Mouse (Mus musculus) limb, embryonic 14.5 days (tissue): Measurements from ENCODE around the gene Rras. TPM values are rescaled to one million over a fixed set of nuclear protein-coding genes. Genes with fewer than 3 reads are reported as not detected.
A peak's percentile ranks its signal among the peaks of the same experiment; 100 is the strongest.

Source experiments
- ATAC-seq: fragments of 200-750 bp; cut with Nextera tagmentation; 2 replicates; pipeline ENCODE4 v1.8.0; 2017; ENCODE audit warnings: low read depth, moderate number of reproducible peaks, moderate TSS enrichment; ENCODE audit not compliant: low FRiP score
- DNase-seq: peaks from one replicate; pipeline ENCODE4 v3.0.0-alpha.2; 2015; ENCODE audit warnings: low spot score
- H3K27ac ChIP-seq: fragments of 300-500 bp; sonication (generic); replicated peaks from 2 replicates; pipeline ENCODE4 v1.5.1; 2014; ENCODE audit warnings: low read depth, mild to moderate bottlenecking, low read length, moderate library complexity, mixed read lengths
- H3K27me3 ChIP-seq: fragments of 300-500 bp; sonication (generic); 2 replicates; pipeline ENCODE4 v1.6.1; 2014; ENCODE audit warnings: low read length, mixed read lengths; ENCODE audit not compliant: control insufficient read depth, insufficient read depth
- H3K36me3 ChIP-seq: fragments of 300-500 bp; sonication (generic); 2 replicates; pipeline ENCODE4 v1.6.1; 2014; ENCODE audit warnings: mild to moderate bottlenecking, low read length, moderate library complexity, mixed read lengths; ENCODE audit not compliant: control insufficient read depth, insufficient read depth
- H3K4me1 ChIP-seq: fragments of 300-500 bp; sonication (generic); 2 replicates; pipeline ENCODE4 v1.6.1; 2014; ENCODE audit warnings: antibody characterized with exemption, low read length, mixed read lengths; ENCODE audit not compliant: control insufficient read depth, insufficient read depth
- H3K4me2 ChIP-seq: fragments of 300-500 bp; sonication (generic); replicated peaks from 2 replicates; pipeline ENCODE4 v1.6.1; 2014; ENCODE audit warnings: low read depth, mild to moderate bottlenecking, low read length, moderate library complexity; ENCODE audit not compliant: severe bottlenecking
- H3K4me3 ChIP-seq: fragments of 300-500 bp; sonication (generic); replicated peaks from 2 replicates; pipeline ENCODE4 v1.5.1; 2014; ENCODE audit warnings: low read length
- H3K9ac ChIP-seq: fragments of 300-500 bp; sonication (generic); 2 replicates; pipeline ENCODE4 v1.6.1; 2014; ENCODE audit warnings: mild to moderate bottlenecking, low read depth, low read length, moderate library complexity; ENCODE audit not compliant: severe bottlenecking
- H3K9me3 ChIP-seq: fragments of 300-500 bp; sonication (generic); 2 replicates; pipeline ENCODE4 v1.6.1; 2016; ENCODE audit warnings: low read length; ENCODE audit not compliant: control insufficient read depth
- POLR2A ChIP-seq: fragments of 200-500 bp; IDR thresholded peaks from 2 replicates; pipeline ENCODE4 v1.8.0; 2012; ENCODE audit warnings: inconsistent platforms, mild to moderate bottlenecking, moderate library complexity, borderline replicate concordance; ENCODE audit not compliant: insufficient read depth, insufficient read length; ENCODE audit errors: extremely low read depth
- WGBS: fragments of 180-500 bp; shearing (Covaris S2); extraction: QIAGEN DNeasy Blood & Tissue Kit; methylation state at CpG from one replicate; pipeline ENCODE4 v1.1.7; 2014; 5-methylcytosine and 5-hydroxymethylcytosine counted together
- polyA plus RNA-seq, 2 experiments: library from polyadenylated mRNA; depleted of rRNA in 1 of 2; stranded (reverse) in 1 of 2; unstranded in 1 of 2; fragments of >200 nt; fragmentation: Nextera tagmentation in 1 of 2; extraction: Ambion mirVana in 1 of 2; gene quantifications; 2 replicates each; pipeline versions ENCODE4 v1.2.1 to v1.2.3; 2012 to 2014

The Rras gene
- polyA plus RNA-seq, 2 experiments = 42.8 to 53.8 TPM

GRCm38 (mm10) chr7:44974383-44975116, 43.2 kb upstream of the Rras start, which contains the start of gene Cpt1c:
TSS of gene Cpt1c (minus strand) at chr7:44974851.
- ATAC-seq = peak; percentile 48
- DNase-seq = peak; percentile 87
- Histone ChIP-seq H3K27ac (peak within 1 kb of the TSS; percentile 75), H3K4me2 (peak within 1 kb of the TSS; percentile 74), H3K27me3 (no peaks in the 10 kb centered on the region), H3K9ac (peak within 1 kb of the TSS; percentile 58), H3K36me3 (peaks cover 43% of the 10 kb centered on the region), H3K4me3 (peak within 1 kb of the TSS; percentile 53), H3K4me1 (peaks cover 14% of the 10 kb centered on the region; the same call in 1 of the 2 replicates), H3K9me3 (no peaks in the 10 kb centered on the region)
- WGBS = 2% methylated on average over 22 of the region's 22 CpGs
- TF ChIP-seq POLR2A = peak; percentile 25; the same call in 1 of the 2 replicates

GRCm38 (mm10) chr7:44975117-44975419, 42.7 kb upstream of the Rras start:
- no peak for ATAC-seq
- no peak for TF ChIP-seq POLR2A
- no peaks in the 10 kb centered on the region for H3K9me3 ChIP-seq
- 25% methylated on average over 6 of the region's 6 CpGs for WGBS
- H3K27me3 ChIP-seq = no peaks in the 10 kb centered on the region
- H3K4me2 ChIP-seq = 0 out of 2 replicates have a peak overlapping the region, but pooled peaks have one; percentile 74
- H3K36me3 ChIP-seq = peaks cover 48% of the 10 kb centered on the region
- H3K27ac ChIP-seq = no peak overlapping the region
- peaks cover 14% of the 10 kb centered on the region; the same call in 1 of the 2 replicates for H3K4me1 ChIP-seq
- no peak for DNase-seq
- H3K9ac ChIP-seq = no peak overlapping the region
- 0 out of 2 replicates have a peak overlapping the region, but pooled peaks have one; percentile 53 for H3K4me3 ChIP-seq

GRCm38 (mm10) chr7:44978300-44978699, 39.5 kb upstream of the Rras start:
- ATAC-seq = no peak
- H3K36me3 ChIP-seq = peaks cover 78% of the 10 kb centered on the region

GRCm38 (mm10) chr7:44981539-44981938, 36.2 kb upstream of the Rras start:
- H3K4me2 ChIP-seq = no peak overlapping the region
- DNase-seq (no peak), ATAC-seq (no peak)
- H3K9me3 ChIP-seq = no peaks in the 10 kb centered on the region
- H3K27ac ChIP-seq = no peak overlapping the region
- no peak overlapping the region for H3K4me3 ChIP-seq
- TF ChIP-seq POLR2A = no peak
- no peak overlapping the region for H3K9ac ChIP-seq
- peaks cover 11% of the 10 kb centered on the region; the same call in 1 of the 2 replicates for H3K4me1 ChIP-seq
- peaks cover 76% of the 10 kb centered on the region for H3K36me3 ChIP-seq
- no peaks in the 10 kb centered on the region for H3K27me3 ChIP-seq
- WGBS = 95% methylated on average over 8 of the region's 8 CpGs

More at GRCm38 (mm10) chr7:44978300-44978699, 39.5 kb upstream of the Rras start:
- DNase-seq = no peak
- no peak overlapping the region for H3K4me3 ChIP-seq
- TF ChIP-seq POLR2A = no peak
- 80% methylated on average over 3 of the region's 3 CpGs for WGBS
- H3K9me3 ChIP-seq = no peaks in the 10 kb centered on the region
- H3K27me3 ChIP-seq = no peaks in the 10 kb centered on the region
- H3K27ac ChIP-seq = no peak overlapping the region
- no peak overlapping the region for H3K9ac ChIP-seq
- H3K4me2 ChIP-seq = no peak overlapping the region
- peaks cover 5% of the 10 kb centered on the region; the same call in 1 of the 2 replicates for H3K4me1 ChIP-seq

GRCm38 (mm10) chr7:44983085-44983484, 34.7 kb upstream of the Rras start:
- WGBS = 38% methylated on average over 6 of the region's 6 CpGs
- H3K4me2 ChIP-seq = no peak overlapping the region

More at GRCm38 (mm10) chr7:44983085-44983484, 34.7 kb upstream of the Rras start:
- Histone ChIP-seq H3K27me3 (no peaks in the 10 kb centered on the region), H3K4me3 (no peak overlapping the region), H3K4me1 (peaks cover 14% of the 10 kb centered on the region), H3K36me3 (peaks cover 60% of the 10 kb centered on the region), H3K27ac (no peak overlapping the region), H3K9me3 (no peaks in the 10 kb centered on the region), H3K9ac (no peak overlapping the region)
- TF ChIP-seq POLR2A = peak; percentile 35; the same call in 1 of the 2 replicates
- ATAC-seq = no peak
- DNase-seq = peak; percentile 80
